Mouse (Mus musculus): ENCODE results near the gene Fhl3. TPM values are rescaled to one million over a fixed set of nuclear protein-coding genes. Genes with fewer than 3 reads are reported as not detected.
"Not testable (repeated sequence)": the region's sequence is repeated elsewhere in the genome, so short reads cannot be mapped to it uniquely, and the experiment has no call there.

The Fhl3 gene
- total RNA-seq, 2 experiments from 2014 or later = 15.6 to 17.3 TPM

GRCm38 (mm10) chr4:124682270-124682669, 18.2 kb upstream of the Fhl3 start:
- DNase-seq (ENCODE audit: low spot score in 2 of 2) = no peak

DNA sequence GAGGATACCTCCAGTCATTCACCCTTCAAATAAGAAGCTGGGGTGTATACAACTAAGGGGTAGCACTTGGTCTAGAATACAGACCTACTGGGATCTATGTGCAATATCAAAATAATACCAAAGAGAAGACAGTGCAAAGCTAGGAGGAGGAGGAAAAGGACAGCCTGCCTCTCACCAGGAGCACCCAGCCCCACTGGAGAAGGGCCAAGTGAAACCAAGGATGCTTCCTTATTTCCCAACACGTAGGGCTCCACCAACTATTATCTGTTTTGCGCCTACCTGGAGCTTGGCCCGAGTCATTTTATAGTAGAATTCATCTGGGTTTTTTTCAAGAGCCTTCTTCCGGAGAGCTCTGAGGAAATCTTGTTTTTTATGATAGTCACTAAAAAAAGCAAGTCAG, 17.0 kb upstream of the Fhl3 start:
- DNase-seq (ENCODE audit: low spot score in 2 of 2) = no peak

DNA sequence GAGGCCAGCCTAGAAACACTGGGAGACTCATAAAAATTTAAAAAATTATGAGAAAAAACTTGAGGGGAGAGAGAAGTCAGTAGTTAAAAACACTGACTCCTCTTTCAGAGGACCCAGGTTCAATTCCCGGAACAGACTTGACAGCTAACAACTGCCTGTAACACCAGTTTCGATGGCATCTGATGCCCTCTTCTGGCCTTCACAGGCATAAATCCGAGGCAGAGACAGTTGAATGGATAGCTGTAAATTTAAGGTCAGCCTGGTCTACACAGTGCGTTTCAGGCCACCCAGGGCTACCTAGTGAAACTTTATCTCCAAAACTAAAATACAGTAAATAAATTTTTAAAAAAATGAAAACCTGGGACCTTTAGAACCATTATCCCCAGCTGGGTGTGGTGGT, 15.5 kb upstream of the Fhl3 start:
- no peak for DNase-seq (ENCODE audit: low spot score in 2 of 2)

- DNase-seq (ENCODE audit: low spot score in 2 of 2) = no peak
These were observed 15.0 kb upstream of the Fhl3 start for GRCm38 (mm10) chr4:124685453-124685852.

DNA sequence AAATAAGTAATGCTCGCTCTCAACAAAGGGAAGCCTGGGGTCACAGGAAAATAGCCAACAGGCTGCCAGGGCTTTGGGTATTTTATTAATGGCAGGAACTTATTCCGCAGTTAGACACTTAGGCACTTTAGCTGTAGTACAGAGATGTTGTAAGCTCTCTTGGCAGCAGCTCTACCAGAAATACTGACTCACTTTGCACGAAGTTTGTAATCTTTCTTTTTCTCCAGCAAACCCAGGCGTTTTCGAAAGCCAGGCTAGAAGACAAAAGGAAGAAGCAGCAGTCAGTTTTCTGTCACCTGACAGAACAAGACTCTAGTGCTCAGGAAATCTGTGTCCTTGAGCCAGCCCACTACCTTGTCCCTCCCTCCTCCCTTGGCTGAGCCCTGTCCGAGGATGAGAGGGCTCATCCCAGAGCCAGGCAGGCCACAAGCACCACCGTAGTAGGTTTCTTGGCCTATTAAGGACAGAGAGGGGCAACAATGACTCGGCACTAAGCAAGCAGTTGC, 14.6 kb upstream of the Fhl3 start:
- no peak for DNase-seq (ENCODE audit: low spot score in 2 of 2)

DNA sequence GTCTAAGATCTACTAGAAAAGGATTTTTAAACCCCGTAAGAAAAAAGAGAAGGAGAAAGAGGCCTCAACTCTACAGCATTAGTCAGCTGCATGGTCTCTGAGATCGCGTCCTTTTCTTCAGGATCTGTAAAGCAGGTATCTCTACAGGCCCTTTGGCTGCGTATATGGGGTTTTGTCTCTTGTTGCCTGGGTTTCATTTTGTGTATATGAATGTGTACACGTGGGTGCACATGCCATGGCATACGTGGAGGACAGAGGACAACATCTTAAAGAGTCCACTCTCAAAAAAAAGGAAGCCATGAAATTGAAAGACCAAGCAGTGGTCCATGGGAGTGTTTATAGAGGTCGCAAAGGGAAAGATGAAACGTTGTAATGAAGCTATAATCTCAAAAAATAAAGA, 9.0 kb upstream of the Fhl3 start:
- no peak for DNase-seq (ENCODE audit: low spot score in 2 of 2)

DNA sequence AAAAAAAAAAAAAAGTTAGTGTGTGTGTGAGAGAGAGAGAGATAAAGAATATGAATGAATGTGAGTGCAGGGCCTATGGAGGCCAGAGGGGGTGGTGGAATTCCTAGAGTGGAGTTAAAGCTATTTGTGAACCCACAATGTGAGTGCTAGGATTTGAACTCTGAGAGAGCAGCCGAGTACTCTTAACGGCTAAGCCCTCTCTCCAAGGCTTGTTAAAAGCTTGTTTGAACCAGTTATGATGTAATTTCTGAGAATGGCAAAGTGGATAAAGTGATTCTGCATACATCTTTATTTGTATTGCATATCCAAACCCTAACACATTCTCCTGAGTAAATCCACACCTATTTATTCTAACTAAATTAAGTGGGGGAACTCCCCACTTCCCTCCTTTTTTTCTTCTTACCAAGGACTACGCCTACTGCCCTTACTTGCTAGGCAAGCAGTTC, 8.1 kb upstream of the Fhl3 start:
- DNase-seq (ENCODE audit: low spot score in 2 of 2) = no peak

GRCm38 (mm10) chr4:124693135-124693894, 7.2 kb upstream of the Fhl3 start, which contains the start of gene Utp11:
Gene Utp11, minus strand, starts transcription at chr4:124693600.
- DNase-seq (ENCODE audit: low spot score in 2 of 2) = peak in 1 of 2 experiments; percentile 65

DNA sequence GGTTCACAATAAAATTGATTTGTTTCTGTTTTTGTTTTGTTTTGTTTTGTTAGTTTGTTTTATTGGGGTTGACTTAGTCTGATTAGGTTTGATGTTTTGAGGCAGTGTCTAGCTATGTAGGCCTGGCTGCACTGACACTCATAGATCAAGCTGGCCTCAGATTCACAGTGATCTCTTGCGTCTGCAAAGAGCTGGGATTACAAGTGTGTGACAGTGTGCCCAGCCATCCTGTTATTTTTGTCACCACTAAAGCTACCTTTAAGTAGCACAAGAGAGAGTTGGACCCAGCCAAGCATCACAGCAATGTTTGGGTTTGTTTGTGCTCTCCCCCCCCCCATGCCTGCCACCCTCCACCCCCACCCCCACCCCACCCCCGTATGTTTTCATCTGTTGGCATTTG, 5.9 kb upstream of the Fhl3 start:
- DNase-seq (ENCODE audit: low spot score in 2 of 2) = no peak

- no peak for DNase-seq (ENCODE audit: low spot score in 2 of 2)
These were observed 4.5 kb upstream of the Fhl3 start for GRCm38 (mm10) chr4:124695786-124696516.

GRCm38 (mm10) chr4:124699791-124700190, 710 bp upstream of the Fhl3 start:
- no peak for DNase-seq (ENCODE audit: low spot score in 2 of 2)

DNA sequence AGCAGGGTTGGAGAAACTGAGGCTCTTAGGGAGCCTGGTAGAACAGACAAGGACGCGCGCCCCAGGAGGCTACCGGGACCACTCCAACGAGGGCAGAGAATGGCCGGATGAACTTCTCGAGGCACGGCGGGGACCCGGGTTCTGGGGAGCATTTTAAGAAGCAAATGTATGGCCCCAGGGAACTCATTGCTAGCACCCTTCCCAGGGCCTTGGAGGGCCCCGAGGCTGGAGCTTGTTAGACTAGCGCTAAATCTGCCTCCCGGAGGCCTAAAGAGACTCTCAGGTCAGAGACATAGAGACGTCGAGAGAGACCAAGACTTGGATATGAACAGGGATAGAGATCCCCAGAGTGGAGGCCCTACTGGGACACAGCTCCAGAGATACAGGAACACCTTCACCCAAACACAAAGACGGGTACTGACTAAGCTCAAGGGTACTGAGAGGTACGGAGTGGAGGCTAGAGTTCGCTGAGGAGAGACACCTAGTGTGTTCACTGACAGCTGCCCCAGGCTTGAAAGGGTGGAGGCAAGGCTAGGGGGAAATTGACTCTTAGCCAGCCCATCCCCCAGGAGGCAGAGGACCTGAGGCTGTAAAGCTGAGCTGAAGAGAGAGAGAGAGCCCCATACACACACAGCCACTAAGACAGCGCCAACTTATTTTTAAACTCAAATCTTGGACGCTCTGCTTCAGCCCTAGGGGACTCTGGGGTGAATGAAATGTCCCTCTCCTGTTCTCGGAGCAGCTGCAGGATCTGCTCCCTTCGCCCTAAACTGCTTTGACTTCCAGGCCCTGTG, 748 bp downstream of the Fhl3 start:
- DNase-seq (ENCODE audit: low spot score in 2 of 2) = no peak

- no peak for DNase-seq (ENCODE audit: low spot score in 2 of 2)
These were observed 1.4 kb downstream of the Fhl3 start for GRCm38 (mm10) chr4:124701916-124702315.

GRCm38 (mm10) chr4:124703406-124703805, 2.9 kb downstream of the Fhl3 start:
- no peak for DNase-seq (ENCODE audit: low spot score in 2 of 2)

DNA sequence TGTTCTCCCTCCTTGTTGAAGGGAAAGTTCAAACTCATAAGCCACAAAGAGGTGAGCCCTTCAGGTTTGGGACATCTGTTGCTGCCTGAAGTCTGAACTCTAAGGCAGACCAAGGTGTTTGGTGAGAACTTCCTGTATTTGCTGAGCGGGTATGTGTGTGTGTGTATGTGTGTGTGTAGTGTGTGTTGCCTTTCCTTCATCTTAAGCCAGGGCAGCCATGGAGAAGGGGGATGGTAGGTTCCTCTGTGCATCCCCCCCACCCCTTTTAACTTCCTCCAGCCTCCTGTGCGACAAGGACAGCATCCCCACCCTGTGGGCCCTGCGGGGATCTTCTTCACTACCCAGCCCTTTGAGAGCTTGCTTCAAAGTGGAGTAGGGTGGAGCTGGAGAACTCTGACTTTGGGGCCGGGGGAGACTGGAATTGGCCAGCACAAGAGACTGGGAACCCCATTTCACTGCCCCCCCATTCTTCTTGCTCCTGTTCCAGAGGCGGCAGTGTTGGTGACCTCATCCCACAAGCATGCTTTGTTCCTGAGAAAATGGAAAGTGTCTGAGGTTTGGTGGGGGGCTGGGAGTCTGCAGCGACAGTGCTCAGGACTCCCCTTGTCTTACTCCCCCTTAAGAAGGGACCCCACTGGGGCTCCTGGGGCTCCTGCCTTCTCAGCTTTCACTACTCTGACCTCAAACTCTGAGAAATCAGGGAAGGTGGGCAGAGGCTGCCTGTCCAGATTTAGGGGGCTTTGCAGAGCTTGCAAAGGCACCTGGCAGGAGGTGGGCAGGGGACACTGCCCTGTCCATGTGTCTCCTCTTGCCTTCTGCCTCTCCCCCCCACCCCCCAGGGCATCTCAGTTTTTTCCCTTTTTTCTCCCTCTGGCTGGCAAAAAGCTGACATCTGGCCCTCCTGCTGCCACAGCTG, 3.6 kb downstream of the Fhl3 start:
- no peak for DNase-seq (ENCODE audit: low spot score in 2 of 2)

DNA sequence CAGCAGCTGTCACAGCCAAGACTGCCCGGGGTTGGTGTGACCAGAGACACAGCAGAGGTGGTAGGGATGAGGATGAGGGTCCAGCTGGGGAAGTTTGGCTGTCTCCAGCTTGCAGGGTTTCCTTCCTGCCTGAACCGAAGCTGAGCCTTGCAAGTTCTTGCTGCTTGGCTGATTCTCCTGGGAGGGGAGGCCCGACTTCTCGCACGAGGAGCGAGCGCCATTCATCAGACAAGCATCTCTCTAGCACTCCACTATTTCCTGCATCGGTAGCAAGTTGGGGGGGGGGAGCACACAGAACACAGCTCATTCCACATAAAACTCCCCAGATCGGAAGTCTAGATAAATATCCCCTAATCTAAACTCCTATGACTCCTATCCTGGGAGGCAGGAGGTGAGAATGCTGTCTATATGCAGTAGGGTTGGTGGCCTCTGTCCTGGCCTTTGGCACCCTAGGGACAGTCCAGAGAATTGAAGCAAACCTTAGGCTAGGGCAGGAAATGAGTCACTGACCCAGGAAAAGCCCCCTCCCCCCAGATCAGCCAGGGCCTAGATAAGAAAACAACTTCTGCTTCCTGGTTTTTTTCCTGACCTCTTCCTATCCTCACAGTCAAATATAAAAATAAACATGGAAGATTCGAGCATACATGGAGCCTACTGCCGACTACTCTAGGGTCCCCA, 4.4 kb downstream of the Fhl3 start:
- no peak for DNase-seq (ENCODE audit: low spot score in 2 of 2)

GRCm38 (mm10) chr4:124705661-124706269, 5.3 kb downstream of the Fhl3 start:
- no peak for DNase-seq (ENCODE audit: low spot score in 2 of 2)

- not testable (repeated sequence) for DNase-seq (ENCODE audit: low spot score in 2 of 2)
These were observed 7.1 kb downstream of the Fhl3 start for GRCm38 (mm10) chr4:124707381-124708199.

DNA sequence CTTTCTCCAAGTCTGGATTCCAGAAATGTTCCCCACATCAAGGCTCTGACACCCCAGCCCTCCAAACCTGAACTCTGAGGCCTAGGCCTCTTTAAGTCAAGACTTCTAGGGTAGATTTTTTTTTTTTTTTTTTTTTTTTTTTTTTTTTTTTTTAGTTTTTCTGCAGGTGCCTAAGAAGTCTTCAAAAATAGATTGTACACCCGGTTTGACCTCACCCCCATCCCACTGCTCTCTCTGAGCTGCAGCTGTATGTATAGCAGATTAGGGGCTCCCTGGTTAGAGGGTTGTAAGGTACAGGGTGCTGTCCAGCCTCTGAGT, 7.7 kb downstream of the Fhl3 start:
- not testable (repeated sequence) for DNase-seq (ENCODE audit: low spot score in 2 of 2)
